Mouse (Mus musculus) fibroblast of lung, adult 2 months (primary cell): Measurements from ENCODE around the gene Gpx4.

ENCODE experiments used
- DNase-seq: peaks from one replicate; pipeline ENCODE4 v3.0.0-alpha.2; 2011; ENCODE audit warnings: low read depth

The Gpx4 gene

DNA sequence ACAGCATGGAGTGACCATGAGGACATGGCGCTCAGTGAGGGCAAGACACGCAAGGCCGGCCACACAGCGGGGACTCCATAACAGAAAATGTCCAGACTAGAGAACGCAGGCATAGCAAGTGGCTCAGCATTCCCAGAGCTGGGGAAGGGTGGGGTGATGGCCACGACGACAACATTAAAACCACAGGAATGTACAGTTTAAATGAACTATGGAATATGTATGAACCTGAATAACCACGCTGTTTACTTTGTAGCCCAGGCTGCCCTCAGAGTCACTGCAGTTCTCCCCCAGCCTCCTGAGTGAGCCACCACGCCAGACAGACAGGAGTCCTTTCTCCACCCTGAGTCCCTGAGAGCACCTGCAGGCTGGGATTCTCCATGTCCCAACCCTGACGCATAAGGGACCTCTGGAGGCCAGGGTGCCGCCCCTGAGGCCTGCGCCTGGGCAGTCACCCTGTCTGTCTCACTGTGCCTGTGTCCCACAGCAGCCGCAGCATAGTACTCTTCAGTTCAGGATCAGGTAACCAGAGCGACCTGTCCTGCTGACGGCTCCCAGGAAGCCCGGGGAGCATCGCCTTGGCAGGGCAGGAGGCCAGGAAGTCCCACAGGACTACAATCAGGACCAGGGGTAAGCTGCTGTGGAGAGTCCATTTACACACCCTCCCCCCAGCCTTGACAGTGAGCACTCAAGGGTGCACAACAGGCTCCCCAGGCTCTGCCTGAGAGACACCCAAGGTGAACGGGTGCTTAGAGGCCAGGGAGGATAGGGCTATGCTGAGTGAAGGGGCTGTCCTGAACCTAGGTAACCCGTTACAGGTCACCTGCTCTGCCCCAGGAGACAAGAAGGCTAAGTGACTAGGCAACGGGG lies 25.9 kb downstream of the Gpx4 start:
- no peak for DNase-seq

DNA sequence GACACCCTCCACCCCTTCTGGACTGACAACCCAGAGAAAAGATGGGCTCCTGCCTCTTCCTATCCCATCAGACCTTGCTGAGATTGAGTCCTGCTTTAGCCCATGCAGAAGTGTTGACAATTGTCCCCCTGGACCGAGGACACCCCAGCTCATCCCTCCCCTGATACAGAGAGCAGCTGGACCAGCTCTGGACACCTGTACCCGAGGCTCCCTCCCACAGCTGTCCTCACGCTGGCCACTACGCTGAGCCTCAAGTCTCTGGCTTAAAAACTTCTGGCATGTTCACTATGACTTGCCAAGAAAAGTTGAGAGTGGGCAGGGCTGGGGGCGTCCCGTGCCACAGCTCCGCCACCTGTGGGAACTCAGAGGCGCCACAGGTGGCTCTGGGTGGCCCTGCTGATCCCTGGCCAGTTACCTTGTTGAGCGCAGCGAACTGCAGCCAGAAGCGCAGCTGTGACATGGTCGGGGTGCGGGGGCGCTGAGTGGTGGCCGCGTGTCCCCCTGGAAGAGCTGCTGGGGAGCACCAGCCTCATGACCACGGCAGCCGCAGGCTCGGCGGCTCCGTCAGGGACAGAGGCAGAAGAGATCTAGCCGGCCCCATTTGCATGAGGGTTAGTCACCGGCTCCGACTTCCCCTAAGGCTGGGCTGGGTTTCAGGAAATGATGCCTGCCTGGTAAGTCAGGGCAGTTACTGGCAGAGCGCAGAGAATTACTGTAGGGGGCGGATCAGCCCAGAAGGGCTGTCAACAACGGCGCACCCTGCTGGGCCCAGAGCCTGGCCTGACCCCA lies 28.0 kb downstream of the Gpx4 start:
- peak; percentile 91 for DNase-seq

DNA sequence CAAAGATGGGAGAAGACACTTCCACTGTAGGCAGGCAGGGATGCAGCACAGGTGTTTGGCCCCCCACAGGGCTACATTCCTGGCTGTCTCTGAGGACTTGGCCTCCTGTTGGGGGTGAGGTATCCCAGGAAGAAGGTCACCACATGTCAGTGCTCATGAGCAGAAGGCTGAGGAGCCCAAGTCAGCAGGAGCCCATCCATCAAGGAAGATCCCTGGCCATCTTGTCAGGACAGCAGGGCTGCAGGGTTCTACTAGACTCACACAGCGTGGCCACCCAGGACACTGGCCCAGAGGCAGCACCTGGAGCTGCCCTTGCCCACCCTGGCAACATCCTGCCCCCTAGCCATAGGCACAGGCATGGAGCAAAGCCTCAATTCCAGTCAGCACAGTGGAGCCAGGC lies 29.0 kb downstream of the Gpx4 start:
- no peak for DNase-seq

DNA sequence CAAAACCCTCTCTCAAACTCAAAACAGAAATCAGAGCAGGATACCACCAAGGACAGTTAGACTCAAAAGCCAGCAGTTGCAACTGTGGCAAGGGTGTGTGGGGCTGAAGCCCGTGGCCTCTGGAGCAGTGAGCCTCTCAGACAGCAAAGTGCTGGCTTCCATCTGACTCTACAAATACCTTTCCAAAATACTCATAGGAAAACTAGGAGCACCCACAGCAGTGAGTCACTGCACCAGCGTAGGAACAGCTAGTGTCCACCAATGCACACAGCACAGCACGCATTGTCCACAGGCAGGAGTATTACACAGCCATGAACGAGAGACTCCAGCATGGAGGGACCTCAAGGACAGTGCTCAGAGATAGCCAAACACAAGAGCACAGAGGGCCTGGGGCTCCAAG lies 29.4 kb downstream of the Gpx4 start:
- DNase-seq: no peak

DNA sequence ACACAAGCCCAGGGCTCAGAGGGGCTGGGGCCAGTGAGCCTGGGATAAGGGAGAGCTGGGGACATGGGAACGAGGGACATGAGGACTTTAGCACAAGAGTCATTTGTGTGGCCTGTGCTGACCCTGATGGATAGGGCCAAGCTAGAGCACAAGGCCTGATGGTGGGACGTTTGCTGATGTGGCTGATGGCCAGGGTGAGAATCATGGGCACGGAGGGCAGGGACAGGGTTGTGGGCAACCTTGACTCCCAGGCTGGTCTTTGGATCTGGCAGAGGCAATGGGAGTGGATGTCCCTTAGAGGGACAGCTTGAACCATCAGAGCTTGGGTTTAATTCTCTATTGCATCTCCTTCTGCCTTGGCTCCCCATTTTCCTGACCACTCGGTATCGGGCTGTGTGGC lies 30.3 kb downstream of the Gpx4 start:
- no peak for DNase-seq

DNA sequence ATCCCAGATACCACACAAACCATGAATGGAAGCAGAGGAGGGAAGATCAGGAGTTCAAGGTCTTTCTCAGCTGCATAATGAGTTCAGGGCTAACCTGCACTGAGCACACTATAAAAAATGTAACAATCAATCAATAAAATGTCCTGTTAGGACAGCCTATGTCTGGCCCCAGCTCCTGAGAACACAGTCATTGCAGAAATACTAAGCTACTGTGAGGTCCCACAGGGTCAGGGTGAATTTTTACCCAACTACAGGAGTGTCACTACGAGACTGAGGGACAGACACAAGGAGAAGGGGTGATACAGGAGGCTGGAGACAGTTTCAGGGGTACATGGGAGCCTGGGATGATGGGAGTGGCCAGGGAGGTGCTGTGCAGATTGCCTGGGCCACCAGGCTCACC lies 31.4 kb downstream of the Gpx4 start:
- no peak for DNase-seq

DNA sequence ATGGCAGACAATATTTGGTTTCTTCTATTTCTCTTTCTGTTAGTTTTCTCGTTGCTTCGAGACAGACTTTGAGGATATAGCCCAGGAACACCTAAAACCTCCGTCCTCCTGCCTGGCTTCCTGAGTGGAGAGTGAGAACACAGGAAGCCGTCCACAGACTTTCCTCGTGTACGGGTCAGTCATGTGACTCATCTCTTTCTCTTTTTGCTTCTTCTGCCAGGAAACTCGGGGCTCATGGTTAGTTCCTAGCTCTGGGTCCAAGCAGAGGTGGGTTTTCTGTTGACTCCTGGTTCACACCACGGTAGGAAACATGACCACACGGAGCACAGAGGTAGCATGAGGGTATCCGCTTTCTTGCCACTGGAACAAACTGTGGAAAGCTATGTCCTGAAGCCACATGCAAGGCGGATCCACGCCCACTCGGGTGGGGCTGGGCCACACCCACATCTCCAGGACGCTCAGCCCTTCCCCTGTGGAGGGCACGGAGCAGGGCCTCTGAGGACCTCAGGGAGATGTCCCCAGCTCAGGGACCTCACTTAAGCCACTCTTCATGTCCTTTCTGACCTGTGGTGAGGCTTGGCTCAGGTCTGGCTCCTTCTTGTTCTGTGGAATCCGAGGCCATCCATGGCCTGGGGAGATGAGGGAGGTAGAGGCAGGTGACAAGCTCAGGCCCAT lies 33.6 kb downstream of the Gpx4 start:
- no peak for DNase-seq

DNA sequence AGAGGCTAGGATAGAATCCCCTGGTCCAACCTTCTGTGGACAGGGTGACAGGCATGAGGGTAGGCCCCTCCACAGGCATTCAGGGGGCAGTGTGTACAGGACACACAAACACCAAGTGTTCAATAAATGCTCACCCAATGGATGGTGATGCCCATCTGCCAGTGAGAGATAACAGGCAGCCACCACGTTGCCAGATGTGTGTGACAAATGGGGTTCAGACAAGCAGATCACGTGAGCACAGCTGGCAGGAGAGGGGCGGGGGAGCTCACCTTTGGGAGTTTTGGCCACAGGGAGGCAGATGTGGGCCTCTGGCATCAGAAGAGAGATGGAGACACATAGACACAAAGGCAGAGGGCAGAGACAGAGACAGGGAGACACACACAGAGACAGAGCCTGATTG lies 34.1 kb downstream of the Gpx4 start:
- DNase-seq: no peak

DNA sequence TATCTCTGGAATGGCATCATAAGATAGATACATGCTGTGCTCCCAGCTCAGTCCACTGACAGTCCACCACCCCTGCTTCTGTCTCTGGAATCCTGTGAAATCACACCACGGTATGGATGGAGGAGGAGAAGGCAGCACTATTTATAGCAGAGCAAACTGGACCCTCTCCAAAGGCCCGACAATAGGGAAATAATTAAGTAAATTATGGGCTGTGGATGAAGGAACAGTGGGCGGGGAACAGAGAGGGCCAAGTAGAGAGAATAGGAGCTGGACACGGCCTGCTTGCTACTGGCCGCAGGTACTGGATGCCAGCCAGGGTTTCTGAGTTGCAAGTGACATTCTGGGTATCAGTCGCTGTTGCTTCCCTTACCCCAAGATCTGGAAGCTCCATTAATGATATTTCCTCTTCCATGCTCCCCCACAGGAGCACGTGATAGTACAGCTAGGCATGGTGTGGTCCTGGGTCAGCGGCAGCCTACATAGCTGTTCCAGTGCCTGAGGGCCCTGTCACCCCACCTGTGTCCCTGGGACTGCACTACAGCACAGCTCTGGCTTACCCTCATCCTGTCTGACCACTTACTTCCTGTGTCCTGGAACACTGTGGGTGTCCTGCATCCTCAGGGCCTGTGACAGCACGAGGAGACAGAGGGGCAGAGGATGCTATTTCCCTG lies 38.0 kb downstream of the Gpx4 start:
- no peak for DNase-seq

DNA sequence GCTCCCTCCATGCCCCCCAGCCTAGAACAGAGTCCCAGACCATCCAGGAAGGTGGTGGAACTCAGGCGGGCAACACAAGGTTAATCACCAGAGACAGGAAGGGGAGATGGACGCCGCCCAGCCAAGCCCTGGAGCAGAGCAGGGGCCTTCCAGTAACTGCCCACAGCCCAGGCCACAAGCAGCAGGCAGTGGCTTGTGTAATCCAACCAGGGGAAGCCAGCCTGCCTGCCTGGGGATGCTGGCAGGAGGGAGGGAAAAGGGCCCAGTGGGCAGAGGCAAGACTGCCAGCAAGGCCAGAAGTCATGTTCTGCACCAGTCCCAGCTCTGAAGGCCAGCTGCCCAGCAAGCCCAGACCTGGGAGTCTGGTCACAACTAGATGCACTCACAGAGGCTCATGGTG lies 39.9 kb downstream of the Gpx4 start:
- DNase-seq: peak; percentile 81

DNA sequence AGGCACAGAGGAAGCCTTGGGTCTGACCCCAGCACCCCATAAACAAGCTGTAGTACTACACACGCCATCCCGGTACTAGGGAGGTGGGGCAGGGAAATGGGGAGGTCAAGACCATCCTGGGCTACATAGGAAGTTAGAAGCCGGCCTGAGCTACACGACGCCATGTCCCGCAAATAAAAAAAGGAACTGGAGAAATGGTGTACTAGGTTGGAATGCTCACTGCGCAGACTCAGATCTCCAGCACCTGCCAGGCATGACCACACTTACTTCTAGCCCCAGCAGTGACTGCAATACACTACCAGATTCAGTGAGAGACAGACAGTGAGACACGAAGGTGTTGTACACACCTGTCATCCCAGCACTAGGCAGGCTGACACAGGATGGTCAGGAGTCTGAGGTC lies 40.5 kb downstream of the Gpx4 start:
- DNase-seq: no peak

DNA sequence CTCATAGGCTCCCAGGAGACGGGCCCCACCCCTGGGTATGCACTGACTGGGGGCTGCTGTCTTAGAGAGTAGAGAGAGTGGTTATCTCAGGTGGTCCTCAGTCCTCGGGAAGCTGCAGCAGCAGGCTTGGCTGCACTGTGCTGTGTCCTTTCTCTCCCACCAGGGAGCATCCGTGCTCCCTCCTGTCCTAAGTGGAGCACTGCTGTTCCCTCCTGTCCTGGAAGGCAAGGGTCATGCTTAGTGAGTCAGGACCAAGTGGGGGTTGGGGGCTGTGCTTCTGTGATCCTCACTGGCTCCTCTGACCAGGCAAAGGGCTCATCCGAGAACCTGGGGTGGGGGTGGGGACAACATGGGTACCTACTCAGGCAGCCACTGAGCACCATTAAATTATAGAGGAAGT lies 42.2 kb downstream of the Gpx4 start:
- no peak for DNase-seq

DNA sequence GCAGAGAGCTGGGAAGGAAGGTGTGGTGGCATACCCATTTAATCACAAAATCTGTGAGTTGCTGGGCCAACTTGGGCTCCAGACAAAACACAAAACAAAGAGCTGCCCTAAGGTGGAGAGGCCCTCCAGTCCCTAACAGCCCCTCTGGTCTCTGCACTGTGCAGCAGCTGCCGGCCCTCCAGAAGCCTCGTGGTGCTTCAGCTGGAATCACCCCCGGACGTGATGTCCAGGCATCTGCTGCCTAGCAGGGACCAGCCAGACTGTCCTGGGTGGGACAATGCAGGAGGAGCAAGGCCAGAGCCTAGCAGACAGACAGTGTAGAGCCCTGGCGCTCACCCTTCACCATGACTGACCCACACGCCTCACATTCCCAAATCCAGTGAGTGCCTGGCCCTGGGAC lies 44.6 kb downstream of the Gpx4 start:
- no peak for DNase-seq

DNA sequence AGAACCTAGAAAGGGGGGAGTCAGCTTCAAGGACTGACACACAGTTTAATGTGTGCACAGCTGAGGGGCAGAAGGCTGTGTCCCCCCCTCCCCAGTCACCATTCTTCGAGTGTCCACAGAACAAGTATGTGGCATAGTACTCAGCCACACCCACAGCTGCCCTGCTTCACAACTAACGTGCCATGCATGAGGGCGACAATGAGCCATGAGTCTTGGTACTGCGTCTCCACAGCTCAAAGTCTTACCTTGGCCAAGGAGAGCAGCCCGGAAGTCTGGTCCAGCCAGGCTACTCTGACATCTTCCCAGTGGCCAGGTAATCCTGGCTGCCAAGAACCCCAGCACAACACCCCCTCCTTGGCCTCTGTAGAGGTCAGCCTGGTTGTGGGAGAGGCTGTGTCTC lies 45.7 kb downstream of the Gpx4 start:
- no peak for DNase-seq

DNA sequence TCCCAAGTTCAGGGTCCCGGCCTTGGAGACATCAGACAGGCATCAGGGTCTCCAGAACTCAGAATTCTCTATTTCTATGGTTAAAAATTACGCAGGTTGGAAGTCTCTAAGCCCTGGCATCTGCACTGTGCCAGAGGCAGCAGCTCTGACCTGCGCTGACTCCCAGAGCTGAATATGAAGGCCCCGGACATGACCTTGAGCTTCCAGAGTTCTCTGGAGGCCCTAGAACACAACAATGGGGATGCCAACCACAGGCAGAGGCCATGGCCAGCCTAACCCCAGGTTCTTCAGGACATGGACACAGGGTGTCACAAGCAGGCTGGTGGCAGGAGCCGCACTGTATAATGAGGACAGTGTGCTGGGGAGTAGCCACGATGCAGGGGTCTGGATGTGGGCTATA lies 47.1 kb downstream of the Gpx4 start:
- DNase-seq: no peak

DNA sequence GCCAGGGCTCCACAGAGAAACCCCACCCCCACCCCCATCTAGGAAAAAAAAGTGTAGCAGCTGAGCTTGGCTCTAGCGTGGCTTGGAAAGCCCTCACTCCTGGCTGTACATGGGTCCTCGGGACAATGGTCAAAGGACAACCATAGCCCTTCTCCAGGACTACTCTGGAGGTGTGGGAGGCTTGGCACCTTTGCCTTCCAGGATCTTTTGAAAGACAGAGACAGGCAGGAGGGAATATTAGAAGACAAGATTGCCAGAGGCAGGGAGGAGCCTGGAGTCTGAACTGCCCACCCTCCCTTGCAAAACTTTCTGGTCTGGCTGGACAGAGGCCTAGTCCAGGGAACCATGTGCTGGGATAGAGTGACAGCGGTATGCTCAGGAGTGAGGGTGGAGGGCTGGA lies 47.7 kb downstream of the Gpx4 start:
- no peak for DNase-seq

DNA sequence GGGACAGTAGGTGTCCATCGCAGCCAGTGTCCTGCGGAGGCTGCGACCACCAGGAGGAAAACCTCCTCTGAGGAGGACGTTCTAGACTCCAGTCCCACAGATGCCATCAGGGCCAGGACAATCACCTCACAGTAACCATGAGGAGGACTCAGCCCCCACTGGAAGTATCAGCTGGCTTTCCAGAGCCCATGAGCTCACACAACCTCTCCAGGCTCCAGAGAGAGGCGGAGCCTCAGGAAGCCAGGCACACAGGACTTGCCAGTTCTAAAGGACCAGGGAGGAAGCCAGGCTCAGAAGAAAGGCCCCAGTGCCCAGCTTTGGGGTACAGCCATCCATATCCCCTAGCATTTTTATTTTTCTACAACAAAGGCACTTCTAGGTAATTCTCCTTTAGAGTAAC lies 48.6 kb downstream of the Gpx4 start:
- DNase-seq: no peak

DNA sequence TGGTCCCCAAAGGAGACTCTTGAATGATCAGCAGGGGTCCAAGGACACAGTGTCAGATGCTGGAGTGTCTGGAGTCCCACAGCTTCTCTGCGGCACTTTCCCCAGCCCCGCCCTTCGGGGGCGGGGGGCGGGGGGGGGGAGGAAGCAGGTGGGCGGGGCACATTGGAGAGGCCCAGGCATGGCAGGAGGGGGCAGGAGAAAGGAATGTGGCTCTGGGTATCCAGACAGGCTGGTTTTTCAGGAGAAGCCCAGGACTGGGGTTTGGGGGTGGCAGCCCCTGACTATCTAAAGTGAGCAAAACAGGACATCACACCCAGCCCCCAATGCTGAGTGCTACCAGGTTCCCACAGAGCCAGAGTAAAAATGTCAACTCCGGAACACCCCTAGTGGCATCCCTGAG lies 50.3 kb downstream of the Gpx4 start:
- no peak for DNase-seq

DNA sequence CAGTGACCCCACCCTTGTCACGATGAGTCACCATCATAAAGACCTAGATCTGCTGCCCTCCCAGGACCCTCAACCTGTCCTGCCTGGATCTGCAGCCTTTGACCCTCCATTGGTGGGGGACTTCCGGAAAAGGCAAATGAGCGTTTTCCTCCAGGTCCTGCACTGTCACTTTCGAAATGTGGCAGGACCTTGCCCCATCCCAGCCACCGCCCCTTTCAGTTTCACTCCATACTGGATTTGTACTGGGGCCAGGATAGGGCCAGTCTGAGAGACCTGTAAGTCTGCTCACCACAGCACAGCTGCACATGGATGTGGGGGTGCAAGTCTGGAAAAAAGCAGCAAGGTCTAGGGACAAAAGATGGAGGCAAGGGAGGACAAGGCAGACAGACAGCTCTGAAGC lies 51.7 kb downstream of the Gpx4 start:
- DNase-seq: no peak

DNA sequence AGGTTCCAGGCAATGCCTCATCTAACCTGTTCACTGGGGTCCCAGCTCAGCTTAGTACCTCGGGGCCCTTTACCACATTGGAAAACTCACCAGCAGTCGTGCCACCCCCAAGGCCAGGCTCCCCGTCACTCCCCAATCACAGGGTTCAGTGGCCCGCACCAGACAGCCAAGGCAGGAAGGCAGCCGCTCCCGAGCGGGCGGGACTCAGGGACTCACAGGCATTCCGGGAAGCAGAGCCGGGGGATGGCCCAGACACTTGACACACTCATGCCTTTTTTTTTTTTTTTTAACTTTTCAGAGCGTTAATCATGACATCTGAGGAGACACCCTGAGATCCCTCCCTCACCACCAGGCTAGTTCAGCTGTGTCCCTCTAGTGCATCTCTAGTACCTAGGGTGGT lies 54.0 kb downstream of the Gpx4 start:
- no peak for DNase-seq

DNA sequence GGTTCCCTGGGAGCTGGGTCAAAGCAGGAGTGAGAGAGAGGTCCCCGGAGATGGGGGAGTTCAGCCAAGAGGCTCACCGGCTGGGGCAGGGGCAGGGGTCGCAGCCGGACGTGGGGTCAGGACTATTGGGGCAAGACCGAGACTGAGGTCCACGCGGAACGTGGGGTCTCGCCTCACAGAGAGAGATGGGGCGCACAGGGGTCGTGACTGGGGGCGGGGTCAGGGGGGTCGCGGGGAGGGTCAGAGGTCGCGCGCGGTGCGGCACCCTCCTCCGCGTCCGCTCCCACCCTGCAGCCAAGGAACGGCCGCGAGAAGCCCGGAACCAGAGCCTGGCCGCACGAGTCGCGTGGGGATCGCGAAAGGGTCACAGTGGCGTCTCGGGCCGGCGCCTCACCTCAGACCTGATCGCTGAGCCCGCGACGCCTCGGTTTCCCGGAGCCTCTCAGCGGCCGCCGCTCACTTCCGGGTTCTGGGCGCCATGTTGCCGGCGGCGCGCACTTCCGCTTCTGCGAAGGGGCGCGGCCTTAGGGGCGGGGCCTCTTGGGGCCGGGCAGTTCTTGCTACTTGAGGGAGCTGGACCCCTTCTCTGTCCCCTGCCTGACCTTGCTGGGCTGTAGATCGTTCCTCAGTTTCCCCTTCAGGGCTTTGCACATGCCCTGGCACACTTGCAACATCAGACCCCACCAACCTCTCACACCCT lies 55.4 kb downstream of the Gpx4 start:
- DNase-seq: no peak

DNA sequence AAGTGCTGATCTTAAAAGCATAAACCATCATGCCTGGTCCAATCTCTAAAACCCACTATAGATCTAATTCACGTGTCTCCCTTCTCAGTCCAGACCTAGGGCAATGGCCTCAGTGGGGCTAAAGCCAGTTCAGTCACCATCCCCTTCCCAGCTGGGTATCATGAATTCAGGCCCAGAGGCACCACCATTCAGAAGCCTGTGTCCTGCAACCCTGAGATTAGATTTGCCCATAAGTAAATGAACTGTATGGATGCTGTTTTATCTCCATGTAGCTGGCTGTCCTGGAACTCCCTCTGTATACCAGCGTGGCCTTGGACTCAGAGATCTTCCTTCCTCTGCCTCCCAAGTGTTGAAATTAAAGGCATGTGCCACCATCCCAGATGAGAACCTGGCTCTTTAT lies 56.1 kb downstream of the Gpx4 start:
- DNase-seq: no peak
